Mouse (Mus musculus): Measurements from ENCODE around the gene Gdf9.

GRCm38 (mm10) chr11:53458996-53459395 lies 28.2 kb downstream of the Gdf9 start:
- TF ChIP-seq POLR2A (IDR thresholded peaks at IDR 0.05; ENCODE audit: insufficient read depth, low read depth, low read length) (no peak), CTCF (IDR thresholded peaks at IDR 0.05; ENCODE audit: insufficient read depth, low read depth, low read length) (no peak)
